Mouse (Mus musculus): ENCODE data around the gene Cnn3.

GRCm38 (mm10) chr3:121389366-121389765 lies 36.9 kb upstream of the Cnn3 start:
- TF ChIP-seq POLR2A (IDR thresholded peaks at IDR 0.05; ENCODE audit: insufficient read depth, low read depth, low read length) (no peak), CTCF (IDR thresholded peaks at IDR 0.05) (no peak), EP300 (IDR thresholded peaks at IDR 0.05; ENCODE audit: insufficient read depth, low read depth, low read length) (no peak)
